Comparison of ENCODE assay signal across 27 mouse cellular contexts in the genomic region with DNA sequence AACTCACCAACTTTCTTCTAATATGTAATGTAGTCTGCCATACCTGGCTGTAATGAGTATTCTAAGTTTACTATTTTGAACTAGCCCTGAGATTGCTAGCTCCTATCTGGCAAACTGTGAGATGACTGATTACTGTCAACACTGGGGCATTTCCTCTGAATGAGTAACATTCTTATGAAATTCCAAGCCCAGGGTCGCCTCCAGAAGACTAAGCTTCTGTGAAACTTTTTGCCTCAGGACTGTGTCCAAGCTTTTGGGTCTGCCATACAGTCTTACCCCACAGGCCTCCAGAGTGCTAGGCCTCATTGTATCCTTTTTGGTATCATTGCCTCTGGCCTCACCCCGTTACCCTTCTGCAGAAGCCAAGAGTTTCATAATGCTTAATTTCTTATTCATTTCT.
"Had no signal": no experiment of that assay in that cellular context is flagged by ENCODE, and none has a peak within 500 bp of the region (broad histone marks: within the 10 kb centered on the region; RNA-seq: fewer than 3 reads in every experiment).

No protein-coding gene starts in this region.

- H3K27ac ChIP-seq: heart, adult 2 months; hindbrain, embryonic 10.5 days; hindbrain, embryonic 12.5 days; hindbrain, embryonic 14.5 days; intestine, embryonic 15.5 days; kidney, embryonic 15.5 days; kidney, postnatal 0 days; limb, embryonic 13.5 days; limb, embryonic 15.5 days; liver, embryonic 12.5 days; liver, embryonic 14.5 days had no signal

- H3K9ac ChIP-seq: heart, embryonic 12.5 days; hindbrain, embryonic 12.5 days; hindbrain, embryonic 14.5 days; intestine, embryonic 15.5 days; kidney, embryonic 15.5 days; limb, embryonic 13.5 days; limb, embryonic 15.5 days; liver, embryonic 12.5 days; liver, embryonic 14.5 days had no signal

- H3K9me3 ChIP-seq: heart, embryonic 12.5 days; hindbrain, embryonic 10.5 days; hindbrain, embryonic 12.5 days; intestine, embryonic 15.5 days; kidney, embryonic 15.5 days; limb, embryonic 13.5 days; limb, embryonic 15.5 days; liver, embryonic 12.5 days had no signal

- H3K27me3 ChIP-seq: hindbrain, embryonic 12.5 days; intestine, embryonic 15.5 days; liver, embryonic 12.5 days had no signal

- H3K36me3 ChIP-seq: heart, embryonic 12.5 days; hindbrain, embryonic 10.5 days; hindbrain, embryonic 12.5 days; intestine, embryonic 15.5 days; kidney, embryonic 15.5 days; limb, embryonic 13.5 days; limb, embryonic 15.5 days; liver, embryonic 12.5 days had no signal

- H3K4me3 ChIP-seq: heart, adult 2 months; heart, embryonic 12.5 days; hindbrain, embryonic 10.5 days; hindbrain, embryonic 12.5 days; intestine, embryonic 15.5 days; kidney, embryonic 15.5 days; limb, embryonic 13.5 days; limb, embryonic 15.5 days; liver, embryonic 12.5 days had no signal

- ATAC-seq: hindbrain, embryonic 16.5 days; inflammation-experienced regulatory T-cells, adult 6 months; intestine, embryonic 15.5 days; liver, embryonic 12.5 days had no signal

- DNase-seq: gastrocnemius, postnatal 14 days; gastrocnemius, postnatal 36 days; heart, adult 11 months; heart, adult 2 months; heart, postnatal 10 days; heart, postnatal 4 days; kidney, adult 11 months; kidney, adult 2 months; kidney, adult 9 months; kidney, postnatal 14 days; kidney, postnatal 36 days; layer of hippocampus, adult 9-11 months; layer of hippocampus, postnatal 36 days; left cerebral cortex, postnatal 4 days had no signal

- H3K4me2 ChIP-seq: heart, embryonic 12.5 days; hindbrain, embryonic 12.5 days; hindbrain, embryonic 14.5 days; intestine, embryonic 15.5 days; kidney, embryonic 15.5 days; limb, embryonic 13.5 days; limb, embryonic 15.5 days; liver, embryonic 12.5 days had no signal

- H3K4me1 ChIP-seq: hindbrain, embryonic 12.5 days; intestine, embryonic 15.5 days; kidney, embryonic 15.5 days; limb, embryonic 15.5 days had no signal
